Mouse (Mus musculus) left cerebral cortex, postnatal 10 days (tissue): ENCODE measurements at regions not wholly inside any gene's neighbourhood (a gene's known extent, or its start where the extent isn't known, plus 50 kb on each side); places are given as distances from the start of the nearest gene placed in this dataset.

Experiments
- DNase-seq, 2 experiments: peaks; one replicate each; pipeline ENCODE4 v3.0.0; 2021 to 2022; ENCODE audit warnings: low spot score in 2 of 2, mixed read lengths in 1 of 2; ENCODE audit errors: extremely low spot score in 1 of 2
- intact Hi-C: fragments of 180-260 bp; cut with DNase I; formaldehyde crosslinking; loops from one replicate; pipeline ENCODE4 v1.15.1; 2025

DNA sequence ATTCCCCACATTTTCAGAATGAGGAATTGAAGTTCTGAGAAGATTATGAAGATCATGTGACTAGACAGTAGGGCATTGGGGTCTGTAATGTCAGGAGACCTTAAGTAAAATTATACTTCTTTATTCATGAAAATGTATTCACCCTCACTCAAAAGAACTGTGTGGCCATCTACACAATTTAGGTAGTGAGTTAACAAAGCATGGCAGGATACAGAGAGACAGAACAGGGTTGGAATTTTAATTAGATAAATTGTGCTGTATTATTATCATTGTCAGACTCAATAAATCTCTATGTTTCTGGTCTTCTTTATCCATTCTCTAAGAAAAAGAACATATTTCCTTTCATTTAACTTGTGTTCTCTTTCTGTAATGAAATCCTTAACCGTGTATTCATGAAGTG is 363.5 kb upstream of the Fam98a start:
- no peak for DNase-seq
- intact Hi-C loops: no loop called here

DNA sequence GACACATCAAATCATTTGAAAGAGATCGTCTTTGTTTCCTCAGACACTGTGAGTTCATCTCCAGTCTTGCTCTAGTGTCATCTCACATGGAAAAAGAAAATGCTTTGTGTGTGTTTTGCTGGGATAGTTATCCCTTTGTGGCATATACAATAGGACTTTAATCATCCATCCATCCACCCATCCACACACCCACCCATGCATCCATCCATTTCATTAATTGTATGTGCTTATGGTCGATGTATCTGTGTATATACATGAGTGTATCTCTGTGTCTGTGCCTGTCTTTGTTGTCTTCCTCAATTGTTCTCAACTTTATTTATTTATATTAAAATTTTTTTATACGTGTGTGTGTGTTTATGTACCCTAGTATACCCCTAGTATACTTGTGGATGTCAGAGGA is 355.3 kb upstream of the Fam98a start:
- intact Hi-C loops: no loop called here
- no peak for DNase-seq

DNA sequence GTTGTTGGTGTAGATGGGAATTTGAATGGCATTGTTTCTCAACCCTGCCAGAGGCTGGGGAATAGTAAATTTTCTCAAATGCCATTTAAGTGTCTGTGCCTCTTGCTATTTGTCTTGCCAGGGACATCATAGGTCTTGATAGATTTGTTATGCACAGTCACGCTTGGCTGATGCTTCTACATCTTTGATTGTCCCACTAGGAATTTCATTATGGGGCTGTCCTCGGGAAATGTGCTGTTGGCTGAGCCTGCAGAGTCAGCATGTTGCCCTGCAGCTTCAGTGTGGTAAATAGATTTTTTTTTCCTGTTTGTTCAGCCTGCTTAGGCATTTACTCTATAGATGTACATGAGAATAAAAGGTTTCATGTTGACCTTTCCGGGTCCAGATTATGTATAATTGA is 354.9 kb upstream of the Fam98a start:
- DNase-seq: no peak
- intact Hi-C loops: no loop called here

DNA sequence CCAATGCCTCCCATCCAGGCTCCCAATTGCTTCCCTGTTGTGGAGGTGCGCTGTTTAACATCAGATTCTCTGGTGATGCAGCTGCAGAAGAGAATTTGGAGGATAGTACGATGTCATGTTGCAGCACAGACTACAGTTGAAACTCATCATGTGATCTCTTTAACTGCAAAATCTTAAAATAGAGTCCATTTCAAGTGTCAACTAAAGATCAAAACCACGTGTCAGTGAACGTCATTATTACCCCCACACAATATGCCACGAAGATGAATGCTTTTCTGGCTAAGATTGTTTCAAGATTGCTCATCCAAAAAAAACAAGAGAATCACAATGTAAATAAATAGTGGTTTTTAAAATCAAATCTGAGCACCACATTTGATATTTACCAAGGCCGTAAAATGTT is 343.7 kb upstream of the Fam98a start:
- intact Hi-C loops: no loop called here

DNA sequence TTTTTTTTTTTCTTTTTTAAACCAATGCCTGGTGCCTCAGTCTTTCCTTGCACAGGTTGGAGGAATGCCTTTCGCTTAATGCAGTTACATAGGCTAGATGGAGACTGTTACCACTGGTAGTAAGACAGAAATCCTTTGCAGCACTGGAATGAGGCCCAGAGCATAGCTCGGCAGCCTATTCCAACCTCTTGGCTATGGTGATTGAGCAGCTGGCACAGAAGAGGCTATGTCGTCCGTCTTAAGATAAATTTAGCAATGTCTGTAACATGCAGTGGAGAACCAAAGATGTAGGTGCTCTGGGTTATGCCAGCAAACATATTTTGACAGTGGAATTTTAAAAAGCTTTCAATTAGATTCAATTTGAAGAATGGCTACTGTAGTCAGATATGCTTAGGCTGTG is 343.2 kb upstream of the Fam98a start:
- intact Hi-C loops: no loop called here
- no peak for DNase-seq

More for the DNA sequence above, 343.7 kb upstream of the Fam98a start:
- DNase-seq: no peak

DNA sequence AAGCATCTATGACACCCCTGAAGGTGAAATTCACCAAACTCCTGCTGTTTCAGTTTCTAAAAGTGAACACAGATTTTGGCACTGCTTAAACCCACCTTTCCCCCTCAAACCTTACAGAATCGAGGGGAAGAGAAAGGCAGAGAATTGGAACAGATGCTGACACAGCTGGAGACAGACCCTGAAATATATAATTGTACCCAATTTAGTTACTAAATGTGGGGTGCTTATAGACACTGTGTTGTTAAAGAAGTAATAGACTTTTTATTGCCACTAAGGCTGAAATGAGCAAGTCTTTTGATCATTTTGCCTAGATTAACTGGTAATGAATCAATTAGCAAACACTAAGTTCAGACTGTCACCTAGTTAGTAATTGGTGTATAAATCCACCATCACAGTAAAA is 341.8 kb upstream of the Fam98a start:
- no peak for DNase-seq
- intact Hi-C loops: no loop called here

DNA sequence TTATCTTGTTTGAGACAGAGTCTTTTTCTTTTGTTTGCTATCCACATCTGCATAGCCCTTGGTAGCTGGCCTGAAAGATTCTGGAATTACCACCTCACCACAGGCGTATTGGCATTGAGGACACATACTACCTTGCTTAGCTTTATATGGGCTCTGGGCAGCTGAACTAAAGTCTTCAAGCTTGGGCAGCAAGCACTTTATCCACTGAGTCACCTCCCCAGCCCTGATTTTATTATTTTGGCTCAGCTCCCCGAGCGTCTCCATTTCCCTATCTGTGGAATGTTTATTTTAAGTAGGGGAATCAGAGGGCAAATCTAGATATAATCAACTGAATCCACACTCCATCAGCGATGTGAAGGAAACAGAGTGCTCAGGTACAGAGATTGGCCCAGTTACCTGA is 340.4 kb upstream of the Fam98a start:
- no peak for DNase-seq
- intact Hi-C loops: no loop called here

DNA sequence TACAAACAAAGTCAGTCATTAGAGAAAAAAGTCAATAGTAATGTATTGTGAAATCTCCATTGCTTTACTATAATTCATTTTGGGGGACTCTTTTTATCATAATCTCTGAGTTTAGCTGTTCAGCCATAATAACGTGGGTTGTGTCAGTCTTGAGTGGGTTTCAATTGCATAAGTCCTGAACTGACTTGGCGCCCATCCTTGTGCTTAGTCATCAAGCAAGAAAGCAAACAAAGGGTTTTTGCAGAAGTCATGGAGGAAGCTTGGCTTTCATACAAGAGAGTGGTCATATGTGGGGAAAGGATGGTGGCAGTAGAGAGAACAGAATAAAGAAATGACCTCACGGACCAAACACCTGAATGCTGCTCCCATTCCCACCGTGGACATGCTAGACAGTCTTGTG is 339.8 kb upstream of the Fam98a start:
- no peak for DNase-seq

DNA sequence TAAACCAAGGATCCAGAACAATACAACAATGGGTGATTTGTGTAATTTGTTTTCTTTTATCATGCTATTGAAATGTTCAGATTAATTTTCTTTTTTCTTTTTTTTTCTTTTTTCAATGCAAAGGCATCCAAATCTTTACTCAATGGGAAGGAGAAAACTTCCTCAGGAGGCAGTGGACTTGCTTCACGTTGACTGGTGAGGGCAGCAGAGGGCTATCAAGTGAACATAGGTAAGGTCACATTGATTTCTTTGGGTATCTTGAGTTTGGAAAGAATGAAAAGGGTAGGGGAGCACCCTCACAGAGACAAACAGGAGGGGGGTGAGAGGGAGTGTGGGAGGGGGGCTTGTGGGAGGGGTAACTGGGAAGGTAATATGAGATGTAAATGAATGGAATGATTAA is 326.1 kb upstream of the Fam98a start:
- DNase-seq: no peak
- intact Hi-C loops: no loop called here

More for the DNA sequence above, 339.8 kb upstream of the Fam98a start:
- intact Hi-C loops: no loop called here

DNA sequence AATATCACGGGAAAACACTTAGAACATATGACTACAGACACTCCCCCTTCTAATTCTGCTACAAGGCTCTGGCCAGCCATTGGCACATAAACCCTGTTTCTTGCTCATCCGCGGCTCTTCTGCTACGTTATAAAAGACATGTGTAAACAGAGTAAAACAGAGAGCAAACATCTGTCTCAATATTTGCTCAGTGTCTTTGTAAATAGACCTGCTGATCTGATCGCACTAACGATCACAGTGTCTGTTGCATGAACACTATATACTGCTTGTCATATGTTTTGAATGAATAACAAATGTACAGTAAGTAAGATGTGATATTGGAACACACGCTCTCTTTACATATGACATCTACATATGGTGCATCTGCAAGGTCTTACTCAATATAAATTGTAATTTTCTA is 325.1 kb upstream of the Fam98a start:
- intact Hi-C loops: no loop called here
- DNase-seq: no peak

DNA sequence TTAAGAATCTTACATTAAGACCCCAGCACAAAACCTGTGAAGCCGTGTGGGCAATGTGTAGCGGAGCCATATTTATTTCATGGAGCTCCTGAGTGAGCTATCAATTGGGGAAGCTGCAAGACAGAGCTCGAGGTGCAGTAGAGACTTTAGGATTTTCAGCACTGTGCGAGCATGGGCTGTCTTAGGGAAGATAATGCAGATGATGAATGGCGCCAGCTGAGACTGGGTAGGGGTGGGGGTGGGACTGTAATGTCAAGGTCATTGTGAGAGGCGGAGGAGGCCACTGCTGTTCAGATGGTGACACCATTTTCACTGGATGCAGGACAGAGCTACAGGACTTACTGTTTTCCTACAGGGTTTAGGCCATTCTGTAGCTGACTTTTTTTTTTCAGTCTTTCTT is 322.8 kb upstream of the Fam98a start:
- intact Hi-C loops: no loop called here

DNA sequence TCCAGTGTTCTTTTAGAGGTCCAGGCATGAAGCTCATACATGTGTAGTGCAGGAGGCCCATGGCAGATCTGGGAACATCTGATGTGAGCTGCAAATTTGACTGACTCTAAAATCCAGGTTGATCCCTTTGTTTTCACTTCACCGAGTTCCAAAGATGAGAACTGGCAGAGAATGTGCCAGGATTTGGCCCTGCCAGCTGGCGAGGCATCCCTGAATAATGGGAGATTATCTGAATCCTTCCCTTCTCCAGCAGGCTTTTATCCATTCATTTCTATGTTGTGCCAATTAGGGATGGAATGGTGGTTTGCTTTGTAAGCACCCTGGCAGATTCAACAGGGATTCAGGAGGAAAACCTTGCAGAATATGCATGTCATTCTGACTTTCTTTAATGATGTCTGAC is 318.7 kb upstream of the Fam98a start:
- no peak for DNase-seq
- intact Hi-C loops: no loop called here

More for the DNA sequence above, 322.8 kb upstream of the Fam98a start:
- no peak for DNase-seq

DNA sequence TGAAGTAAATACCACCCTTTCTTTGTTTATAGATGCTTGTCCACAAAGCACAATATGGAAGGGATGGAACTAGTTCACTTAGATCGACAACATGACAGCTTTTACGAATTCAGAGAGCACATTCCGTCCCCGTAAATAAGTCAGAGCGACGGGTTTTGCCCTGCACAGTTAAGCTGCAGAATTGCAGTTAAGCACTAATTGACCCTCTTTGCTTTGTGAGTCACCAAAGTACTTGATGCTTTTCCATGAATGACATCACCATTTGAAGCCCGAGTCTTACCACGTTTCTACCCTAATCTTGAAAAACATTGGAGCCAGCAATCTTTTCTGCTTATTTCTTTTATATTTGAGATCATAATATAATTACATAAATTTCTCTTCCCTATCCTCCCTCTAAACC is 305.3 kb upstream of the Fam98a start:
- DNase-seq: no peak
- intact Hi-C loops: no loop called here

DNA sequence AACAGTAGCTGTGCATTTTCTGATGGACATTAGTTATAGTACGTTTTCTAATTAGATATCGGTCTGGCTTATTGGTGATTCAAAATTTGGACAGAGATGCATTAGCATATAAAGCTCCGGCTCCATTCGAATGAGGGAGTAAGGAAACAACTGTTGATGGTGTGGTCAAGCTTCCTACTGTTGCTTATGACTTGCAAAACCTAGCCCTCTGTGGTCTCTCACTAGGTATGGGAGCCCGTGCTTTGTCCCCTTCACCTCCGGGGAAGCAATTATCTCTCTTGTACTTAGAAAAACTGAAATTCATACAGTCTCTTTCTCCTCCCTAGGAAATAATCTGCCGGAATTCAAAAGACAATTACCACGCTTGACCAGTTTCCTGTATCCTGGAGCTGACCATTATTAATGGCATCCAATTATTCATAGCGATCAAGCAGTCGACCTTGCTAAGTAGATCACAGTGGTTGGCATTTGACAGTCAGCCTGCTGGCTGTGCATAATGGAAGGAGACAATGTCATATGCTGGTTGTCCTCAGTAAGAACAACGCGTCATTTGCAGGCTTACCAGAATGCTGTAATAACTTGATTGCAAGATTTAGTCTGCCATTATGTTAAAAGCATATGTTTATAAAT is 264.4 kb upstream of the Fam98a start:
- intact Hi-C loops: no loop called here
- no peak for DNase-seq

DNA sequence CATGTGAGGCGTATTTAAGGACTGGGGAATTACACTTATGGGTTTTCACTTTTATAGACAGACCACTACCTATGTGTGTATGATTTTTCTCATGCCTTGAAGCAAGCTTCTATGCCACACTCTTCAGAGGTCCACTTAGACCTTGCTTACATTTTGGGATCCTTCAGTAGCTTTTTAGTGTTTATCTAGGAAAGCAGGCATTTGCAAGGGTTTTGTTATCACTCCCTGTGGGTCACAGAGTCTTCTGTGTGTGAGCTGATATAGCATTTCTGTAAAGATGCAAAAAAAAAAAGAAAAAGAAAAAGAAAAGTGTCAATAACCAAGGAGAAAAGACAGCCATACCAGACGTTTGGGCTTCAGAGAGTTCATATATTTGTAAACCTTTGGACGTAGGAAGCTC is 260.4 kb upstream of the Fam98a start:
- intact Hi-C loops: no loop called here
- DNase-seq: no peak

DNA sequence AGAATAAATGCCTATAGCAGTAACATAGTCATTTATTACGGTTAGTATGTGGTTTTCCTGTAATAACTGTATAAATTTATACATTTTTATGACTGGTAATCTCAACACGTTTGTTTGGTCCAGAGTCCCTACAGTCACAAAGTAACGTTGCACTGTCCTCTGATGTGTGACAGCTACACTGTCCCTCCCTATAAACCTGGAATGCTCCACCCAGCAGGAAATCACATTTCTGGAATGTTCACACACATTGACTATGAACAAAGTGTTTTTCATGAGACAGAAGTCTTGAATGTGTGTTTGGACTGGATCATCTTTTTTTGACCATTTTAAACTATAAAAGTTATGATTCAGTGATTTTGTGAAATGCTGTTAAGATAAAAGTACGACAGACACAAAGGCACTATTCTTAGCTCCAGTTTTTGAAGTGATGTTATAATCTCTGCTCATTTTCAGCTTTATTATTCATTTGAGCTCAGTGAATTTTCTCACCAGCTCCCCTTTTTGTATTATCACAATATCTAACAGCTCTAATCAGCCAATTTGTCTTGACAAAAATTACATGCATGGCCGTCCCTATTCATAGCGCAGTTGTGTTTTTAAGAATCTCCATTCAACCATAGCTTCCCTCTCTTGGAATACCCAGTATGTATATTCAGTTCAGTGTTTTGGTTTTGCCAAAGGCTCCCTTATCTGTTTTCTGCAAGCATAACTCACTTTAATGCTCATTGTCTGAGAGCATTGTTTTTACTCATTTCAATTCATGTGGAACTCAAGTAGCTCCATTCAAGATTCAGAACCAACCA is 257.0 kb upstream of the Fam98a start:
- intact Hi-C loops: no loop called here
- DNase-seq: no peak

DNA sequence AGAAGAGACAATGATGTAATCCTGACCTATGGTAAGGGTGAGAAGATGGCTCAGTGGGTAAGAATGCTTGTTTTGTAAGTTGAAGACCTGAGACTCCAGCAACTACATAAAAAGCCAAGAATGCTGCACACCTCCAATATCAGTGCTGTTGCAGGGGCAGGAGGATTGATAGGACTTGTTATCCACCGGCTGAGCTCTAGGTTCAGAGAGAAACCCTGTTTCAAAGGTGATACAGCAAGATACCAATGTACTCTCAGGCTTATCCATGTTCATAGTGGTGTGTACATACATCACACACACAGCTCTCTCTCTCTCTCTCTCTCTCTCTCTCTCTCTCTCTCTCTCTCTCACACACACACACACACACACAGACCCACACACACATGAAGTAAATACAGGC is 256.3 kb upstream of the Fam98a start:
- intact Hi-C loops: no loop called here
- no peak for DNase-seq

DNA sequence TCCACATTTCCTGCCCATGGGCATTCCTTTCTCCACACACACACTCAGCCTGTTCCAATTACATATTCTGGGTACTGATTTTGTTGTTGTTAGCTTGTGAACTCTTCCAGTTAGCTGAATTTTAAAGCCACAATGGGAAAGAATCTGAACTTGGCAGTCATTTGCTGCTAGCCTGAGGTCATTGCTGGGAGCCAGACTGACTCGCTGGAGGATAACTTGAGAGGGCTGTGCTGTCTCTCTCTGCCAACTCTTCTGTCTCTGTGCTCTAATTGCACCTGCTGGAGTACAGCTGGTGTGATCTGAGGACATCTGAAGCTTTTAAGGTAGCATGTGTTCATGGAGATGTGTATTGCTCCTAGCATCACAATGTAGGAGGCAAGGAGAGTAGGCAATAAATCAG is 252.6 kb upstream of the Fam98a start:
- DNase-seq: no peak
- intact Hi-C loops: no loop called here

DNA sequence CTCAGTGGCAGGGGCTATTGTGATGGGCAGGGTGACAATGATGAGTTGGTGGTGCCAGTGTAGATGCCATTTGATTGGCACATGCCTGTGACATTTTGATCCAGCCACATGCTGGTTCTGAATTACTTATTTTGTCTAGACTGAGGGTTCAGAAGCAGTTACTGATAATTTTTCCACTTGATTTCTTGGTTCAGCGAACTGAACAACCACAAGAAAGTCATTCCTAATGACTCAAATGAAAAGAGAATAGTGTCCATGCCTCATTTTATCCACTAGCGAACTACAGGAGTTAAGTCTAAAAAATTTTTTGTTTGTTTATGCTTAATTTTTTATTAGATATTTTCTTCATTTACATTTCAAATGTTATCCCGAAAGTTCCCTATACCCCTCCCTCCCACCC is 244.6 kb upstream of the Fam98a start:
- DNase-seq: no peak
- intact Hi-C loops: no loop called here

DNA sequence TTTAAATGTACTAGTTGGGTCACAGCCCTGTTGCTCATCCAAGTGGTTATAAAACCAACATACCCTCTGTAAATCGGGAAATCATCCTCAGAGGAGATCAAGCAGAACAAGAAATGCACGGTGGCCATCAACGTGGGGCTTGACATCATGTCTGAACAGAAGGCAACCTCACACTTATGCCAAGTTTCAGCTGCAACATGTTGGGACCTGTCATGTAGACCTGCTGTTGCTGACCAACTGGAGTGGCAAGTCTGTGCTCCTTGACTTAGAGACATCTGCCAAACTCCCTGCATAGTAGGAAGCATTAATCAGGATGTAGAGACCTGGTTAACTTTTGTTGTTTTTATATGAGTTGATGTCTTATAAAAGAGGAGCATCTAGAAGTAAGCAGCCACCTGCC is 244.0 kb upstream of the Fam98a start:
- no peak for DNase-seq
- intact Hi-C loops: no loop called here

DNA sequence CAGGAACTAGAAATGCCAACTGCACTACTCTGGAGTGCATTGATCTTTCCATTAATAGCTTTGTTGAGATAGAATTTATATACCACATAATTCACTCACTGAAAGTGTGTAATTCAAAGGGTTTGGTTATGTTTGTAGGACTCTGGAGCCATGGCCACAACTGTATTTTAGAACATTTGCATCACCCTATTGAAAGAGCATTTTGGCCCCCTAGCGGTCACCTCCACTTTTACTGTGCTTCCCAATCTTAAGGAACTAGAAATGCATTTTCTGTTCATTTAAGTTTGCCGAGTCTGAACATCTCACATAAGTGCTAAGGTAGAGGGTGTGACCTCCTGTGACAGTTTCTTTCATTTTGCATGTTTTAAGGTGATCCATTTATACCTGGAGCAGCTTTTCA is 228.0 kb upstream of the Fam98a start:
- intact Hi-C loops: no loop called here
- DNase-seq: no peak
